8 mouse cellular contexts compared by ENCODE assay signal in the genomic region with DNA sequence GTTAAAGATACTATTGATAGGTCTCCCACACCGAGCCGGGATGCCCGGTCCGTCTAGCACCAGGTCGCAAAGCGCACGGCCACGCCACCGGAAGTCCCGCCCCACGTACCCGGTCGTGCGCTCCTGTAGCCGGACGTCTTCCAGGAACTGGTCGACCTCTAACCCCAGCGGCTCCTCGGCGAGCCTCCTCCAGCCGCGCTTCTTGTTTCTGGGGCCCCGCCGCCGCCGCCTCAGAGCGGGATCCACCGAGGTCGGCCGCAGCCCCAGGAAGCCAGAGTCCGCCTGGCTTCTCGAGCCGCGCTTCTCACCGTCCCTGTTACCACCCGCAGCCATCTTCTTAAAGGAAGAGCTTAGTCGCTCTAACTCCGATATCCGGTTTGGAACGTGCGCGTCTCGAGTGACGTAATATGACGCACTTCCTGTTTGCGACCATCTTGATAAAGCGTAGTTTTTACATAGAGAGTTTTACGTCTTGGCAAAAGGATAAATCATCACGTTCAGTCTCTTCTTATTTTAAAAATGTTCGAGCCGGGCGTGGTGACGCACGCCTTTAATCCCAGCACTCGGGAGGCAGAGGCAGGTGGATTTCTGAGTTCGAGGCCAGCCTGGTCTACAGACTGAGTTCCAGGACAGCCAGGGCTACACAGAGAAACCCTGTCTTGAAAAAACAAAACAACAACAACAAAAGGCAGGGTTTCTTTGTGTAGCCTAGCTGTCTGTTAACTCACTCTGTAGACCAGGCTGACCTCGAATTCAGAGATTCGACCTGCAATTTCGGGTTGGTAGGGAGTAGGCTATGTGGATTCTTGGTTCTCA. TPM values are rescaled to one million over a fixed set of nuclear protein-coding genes. Genes with fewer than 3 reads are reported as not detected.
DNase-seq lines count a peak whose midpoint lies in the region; ATAC-seq lines count a peak whose summit lies in the region.

A gene (minus strand): TSS at position 354 of the 816 bp plus-strand sequence.

- peaks cover 57% of the 10 kb centered on the region for H3K36me3 ChIP-seq in heart, embryonic 14.5 days (ENCODE audit: control insufficient read depth, insufficient read depth, low read length)
- peaks cover 41% of the 10 kb centered on the region for H3K36me3 ChIP-seq in liver, embryonic 13.5 days
- H3K36me3 ChIP-seq in stomach, embryonic 16.5 days (ENCODE audit: control insufficient read depth, insufficient read depth, low read length): peaks cover 19% of the 10 kb centered on the region

- peak; percentile 81 for ATAC-seq in heart, embryonic 14.5 days (ENCODE audit: insufficient number of reproducible peaks, insufficient read depth, low FRiP score, low read depth)
- ATAC-seq in liver, embryonic 13.5 days (ENCODE audit: low read depth): peak; percentile 87
- ATAC-seq in stomach, embryonic 16.5 days (ENCODE audit: insufficient read depth, low FRiP score): peak; percentile 88

- peak within 1 kb of the TSS; percentile 87 for H3K4me2 ChIP-seq in heart, embryonic 14.5 days (ENCODE audit: low read length)
- peak within 1 kb of the TSS; percentile 89 for H3K4me2 ChIP-seq in liver, embryonic 13.5 days
- H3K4me2 ChIP-seq in stomach, embryonic 16.5 days (ENCODE audit: low read depth, low read length): peak within 1 kb of the TSS; percentile 94

- H3K4me3 ChIP-seq in brown adipose tissue, adult 24 weeks (ENCODE audit: insufficient read depth, low read depth, low read length): peak within 1 kb of the TSS; percentile 91
- H3K4me3 ChIP-seq in heart, embryonic 14.5 days (ENCODE audit: control insufficient read depth in 1 of 2, insufficient read depth in 1 of 2, low read depth in 1 of 2, low read length in 2 of 2): peak within 1 kb of the TSS; percentile 59 to 81
- H3K4me3 ChIP-seq in liver, embryonic 13.5 days (replicated peaks): peak within 1 kb of the TSS; percentile 73
- peak within 1 kb of the TSS; percentile 79 for H3K4me3 ChIP-seq in stomach, embryonic 16.5 days (replicated peaks; ENCODE audit: low read length)

- WGBS in heart, embryonic 14.5 days: 2% methylated on average over 59 of the region's 59 CpGs
- 1% methylated on average over 59 of the region's 59 CpGs for WGBS in liver, embryonic 13.5 days (ENCODE audit: insufficient replicate concordance)
- 2% methylated on average over 59 of the region's 59 CpGs for WGBS in stomach, embryonic 16.5 days

- no peaks in the 10 kb centered on the region for H3K27me3 ChIP-seq in heart, embryonic 14.5 days (ENCODE audit: control insufficient read depth, insufficient read depth, low read length)
- H3K27me3 ChIP-seq in liver, embryonic 13.5 days: peaks cover 9% of the 10 kb centered on the region; the same call in 1 of the 2 replicates
- no peaks in the 10 kb centered on the region for H3K27me3 ChIP-seq in stomach, embryonic 16.5 days (ENCODE audit: control insufficient read depth, insufficient read depth, low read length)

- H3K9ac ChIP-seq in heart, embryonic 14.5 days (ENCODE audit: low read length): peak within 1 kb of the TSS; percentile 86
- peak within 1 kb of the TSS; percentile 78 for H3K9ac ChIP-seq in liver, embryonic 13.5 days
- H3K9ac ChIP-seq in stomach, embryonic 16.5 days (ENCODE audit: low read length): peak within 1 kb of the TSS; percentile 90

- peaks cover 26% of the 10 kb centered on the region for H3K4me1 ChIP-seq in brown adipose tissue, adult 24 weeks (ENCODE audit: control insufficient read depth, insufficient read depth, insufficient read length, low read length)
- peaks cover 10 to 16% of the 10 kb centered on the region in 2 experiments for H3K4me1 ChIP-seq in heart, embryonic 14.5 days (ENCODE audit: control insufficient read depth in 2 of 2, insufficient read depth in 2 of 2, low read length in 2 of 2)
- peaks cover 67% of the 10 kb centered on the region for H3K4me1 ChIP-seq in liver, embryonic 13.5 days (replicated peaks)
- peaks cover 22% of the 10 kb centered on the region for H3K4me1 ChIP-seq in stomach, embryonic 16.5 days (ENCODE audit: control insufficient read depth, insufficient read depth, low read length)

- H3K9me3 ChIP-seq in heart, embryonic 14.5 days (ENCODE audit: control insufficient read depth, low read length): no peaks in the 10 kb centered on the region
- no peaks in the 10 kb centered on the region for H3K9me3 ChIP-seq in liver, embryonic 13.5 days (replicated peaks)
- no peaks in the 10 kb centered on the region for H3K9me3 ChIP-seq in stomach, embryonic 16.5 days (replicated peaks; ENCODE audit: control insufficient read depth, low read length)

- H3K27ac ChIP-seq in brown adipose tissue, adult 24 weeks (replicated peaks; ENCODE audit: low read depth, low read length): peak within 1 kb of the TSS; percentile 99
- peak within 1 kb of the TSS; percentile 85 to 94 for H3K27ac ChIP-seq in heart, embryonic 14.5 days (replicated peaks in 1 of 2; ENCODE audit: control insufficient read depth in 1 of 2, insufficient read depth in 1 of 2, low read depth in 2 of 2, low read length in 2 of 2)
- H3K27ac ChIP-seq in liver, embryonic 13.5 days: peak within 1 kb of the TSS; percentile 87
- peak within 1 kb of the TSS; percentile 97 for H3K27ac ChIP-seq in stomach, embryonic 16.5 days (ENCODE audit: low read length)

- DNase-seq in CD4-positive, CD25-positive, alpha-beta regulatory T cell, adult 2 months (ENCODE audit: low read depth, low spot score): peak; percentile 98
- DNase-seq in fibroblast of lung, adult 2 months (ENCODE audit: low read depth): peak; percentile 96
- DNase-seq in kidney, postnatal 14 days: peak; percentile 96
- DNase-seq in liver, embryonic 13.5 days: peak; percentile 86
- peak; percentile 96 for DNase-seq in neural tube, embryonic 10.5 days (ENCODE audit: extremely low spot score, low spot score)

RNA-seq across cellular contexts. Expression of the gene that starts here (rescaled TPM):
- 86.7 and 98.8 TPM in 2 replicates for polyA plus RNA-seq in brown adipose tissue, adult 24 weeks (2012; ENCODE audit: insufficient read depth, insufficient read length, missing spikeins)
- polyA plus RNA-seq in heart, embryonic 14.5 days (2014; fragmentation: Nextera tagmentation; extraction: Ambion mirVana): 120 and 121 TPM in 2 replicates
- polyA plus RNA-seq in liver, embryonic 13.5 days (2015; fragmentation: Nextera tagmentation; extraction: Ambion mirVana): 122 and 132 TPM in 2 replicates
- 162 and 168 TPM in 2 replicates for polyA plus RNA-seq in stomach, embryonic 16.5 days (2015; fragmentation: Nextera tagmentation; extraction: Ambion mirVana)

Comparison
In these comparisons a context has a peak if more than half of its experiments do, and no peak if none do; other contexts are left out.
1. Peak in every context shown above with its lines: DNase-seq, ATAC-seq, H3K4me3 ChIP-seq and H3K27ac ChIP-seq.